Mouse (Mus musculus) urinary bladder, postnatal 25 days (tissue): ENCODE measurements around the gene Hist1h2af.

Source experiments
- DNase-seq: peaks from one replicate; pipeline ENCODE4 v3.0.0; 2022; ENCODE audit warnings: low spot score

Gene Hist1h2af

GRCm38 (mm10) chr13:23533560-23534367 lies at the start of gene Hist1h2af:
Gene Hist1h2af, plus strand, starts transcription at chr13:23533906.
- DNase-seq = peak; percentile 40

DNA sequence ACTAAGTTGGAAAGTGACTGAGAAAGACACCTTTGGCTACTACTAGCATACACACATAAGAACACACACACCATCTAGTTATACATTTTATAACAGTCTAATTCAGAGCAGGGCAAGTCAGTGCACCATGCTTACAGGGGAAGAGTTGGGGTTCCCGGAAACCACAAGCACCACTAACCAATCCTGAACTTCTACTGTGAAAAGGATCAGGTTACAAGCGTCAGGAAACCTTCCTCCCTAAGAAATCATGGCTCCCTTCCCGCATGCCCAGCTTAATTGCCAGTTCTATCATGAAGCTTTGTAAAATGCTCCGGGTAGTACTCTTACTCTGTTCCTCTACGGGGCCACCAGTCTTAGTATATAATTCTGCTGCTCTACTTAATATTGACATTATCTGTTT lies 48.4 kb upstream of the Hist1h2af start:
- no peak for DNase-seq

GRCm38 (mm10) chr13:23488400-23489322 lies 45.0 kb upstream of the Hist1h2af start, which contains the start of gene Btn2a2:
Gene Btn2a2, minus strand, starts transcription at chr13:23488857.
- DNase-seq = peak; percentile 31

- DNase-seq = no peak
Measured at GRCm38 (mm10) chr13:23490863-23491262, 42.8 kb upstream of the Hist1h2af start.

- no peak for DNase-seq
Measured at GRCm38 (mm10) chr13:23491263-23491662, 42.4 kb upstream of the Hist1h2af start.

- DNase-seq = no peak
Measured at GRCm38 (mm10) chr13:23491990-23492389, 41.7 kb upstream of the Hist1h2af start.

- no peak for DNase-seq
Measured at GRCm38 (mm10) chr13:23495526-23495925, 38.2 kb upstream of the Hist1h2af start.

GRCm38 (mm10) chr13:23497656-23498321 lies 35.9 kb upstream of the Hist1h2af start:
- no peak for DNase-seq

GRCm38 (mm10) chr13:23498653-23499052 lies 35.1 kb upstream of the Hist1h2af start:
- DNase-seq = no peak

GRCm38 (mm10) chr13:23499943-23500342 lies 33.8 kb upstream of the Hist1h2af start:
- no peak for DNase-seq

DNA sequence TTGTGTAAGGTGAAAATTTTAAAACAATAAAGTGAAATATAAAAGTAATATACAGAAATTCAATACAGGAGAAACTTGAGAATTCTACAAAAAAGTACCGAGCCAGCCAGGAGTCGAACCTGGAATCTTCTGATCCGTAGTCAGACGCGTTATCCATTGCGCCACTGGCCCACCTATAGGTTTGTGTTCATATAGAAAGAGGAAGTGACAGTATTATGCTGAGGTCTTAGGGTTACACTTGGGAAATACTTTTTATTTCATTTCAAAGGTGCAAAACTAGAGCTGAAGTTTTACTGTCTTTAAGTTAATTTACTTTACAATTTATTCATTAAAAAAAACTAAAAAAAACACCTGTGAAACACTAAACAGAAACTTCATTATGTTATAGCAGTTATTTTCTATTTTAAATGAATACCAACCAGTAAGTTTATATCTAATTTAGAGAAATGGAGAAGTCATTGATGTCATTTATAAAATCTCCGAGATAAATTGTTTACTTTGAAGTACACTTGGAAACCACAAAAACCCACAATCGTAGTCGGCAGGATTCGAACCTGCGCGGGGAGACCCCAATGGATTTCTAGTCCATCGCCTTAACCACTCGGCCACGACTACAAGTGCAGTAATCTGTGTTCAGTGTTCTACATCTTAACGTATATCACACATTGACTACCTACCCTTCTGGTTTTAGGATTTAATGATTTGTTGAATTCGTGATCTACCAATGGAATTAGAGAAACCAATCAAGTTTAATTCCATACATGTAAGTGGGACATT lies 33.1 kb upstream of the Hist1h2af start:
- DNase-seq = no peak

DNA sequence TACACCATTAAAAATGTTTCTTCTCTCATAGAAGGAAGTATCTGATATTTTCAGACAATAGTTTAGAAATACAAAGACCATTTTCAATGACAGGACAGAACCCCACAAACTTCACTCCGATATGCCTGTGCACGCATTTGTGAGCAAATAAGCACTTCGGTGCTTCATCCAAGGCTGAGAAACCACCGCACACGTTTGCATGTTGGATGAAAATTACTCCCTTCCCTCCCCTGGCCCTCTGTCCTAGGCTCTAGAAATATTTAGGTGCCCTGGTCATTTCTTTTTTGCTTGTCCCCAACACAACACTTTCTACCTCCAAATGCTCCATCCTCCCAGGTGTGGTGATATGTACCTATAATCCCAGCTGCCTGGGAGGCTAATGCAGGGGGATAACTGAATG lies 32.2 kb upstream of the Hist1h2af start:
- no peak for DNase-seq

- DNase-seq = no peak
Measured at GRCm38 (mm10) chr13:23502031-23502567, 31.6 kb upstream of the Hist1h2af start.

- no peak for DNase-seq
Measured at GRCm38 (mm10) chr13:23502916-23503315, 30.8 kb upstream of the Hist1h2af start.

DNA sequence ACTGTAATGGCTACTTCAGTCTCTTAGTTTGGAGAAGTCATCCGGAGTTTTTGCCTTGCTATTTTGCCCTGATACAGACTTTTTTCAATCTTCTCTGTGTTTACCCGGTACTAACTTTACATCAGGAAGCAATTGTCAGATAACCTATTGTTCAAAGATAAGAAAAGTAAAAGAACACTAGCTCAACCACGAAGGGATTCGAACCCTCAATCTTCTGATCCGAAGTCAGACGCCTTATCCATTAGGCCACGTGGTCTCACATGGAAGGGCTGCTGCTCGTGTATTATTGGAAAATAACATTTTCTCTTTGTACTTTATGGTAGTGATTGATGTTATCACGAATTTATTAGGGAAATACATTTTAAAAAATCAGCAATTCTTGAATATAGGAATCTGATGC lies 29.9 kb upstream of the Hist1h2af start:
- DNase-seq = peak; percentile 35

DNA sequence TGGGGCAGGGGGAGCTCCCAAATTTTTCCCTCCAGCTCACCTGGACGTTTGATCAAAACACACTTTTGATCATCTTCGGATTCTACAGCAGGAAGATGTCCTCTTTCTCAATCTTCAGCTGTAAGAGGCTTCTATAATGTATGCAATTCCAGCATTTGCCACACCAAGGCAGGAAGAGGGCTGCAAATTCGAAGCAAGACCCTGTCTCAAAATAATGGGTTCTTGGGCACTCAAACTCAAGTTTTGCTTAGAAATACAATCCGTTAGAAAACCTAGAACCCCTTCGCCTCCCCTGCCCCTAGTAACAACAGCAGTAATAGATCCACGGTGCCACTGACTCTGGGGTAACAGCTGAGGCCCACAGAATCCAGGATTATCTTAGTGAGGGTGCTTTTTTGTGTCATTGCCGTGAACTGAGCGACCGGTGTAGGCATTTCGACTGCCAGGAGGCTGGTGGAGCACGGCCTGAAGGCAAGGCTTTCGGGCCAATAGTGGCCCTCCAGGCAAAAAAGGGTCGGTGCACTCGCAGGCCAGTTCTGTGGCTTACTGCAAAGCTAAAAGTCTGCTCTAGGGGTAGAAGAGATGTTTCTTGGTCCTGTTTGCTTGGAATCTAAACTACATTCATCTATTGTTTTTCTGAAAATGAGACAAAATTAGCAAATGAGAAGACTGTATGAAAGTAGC lies 27.9 kb upstream of the Hist1h2af start:
- DNase-seq = no peak

GRCm38 (mm10) chr13:23506351-23506750 lies 27.4 kb upstream of the Hist1h2af start:
- DNase-seq = no peak

- no peak for DNase-seq
Measured at GRCm38 (mm10) chr13:23506819-23507515, 26.7 kb upstream of the Hist1h2af start.

DNA sequence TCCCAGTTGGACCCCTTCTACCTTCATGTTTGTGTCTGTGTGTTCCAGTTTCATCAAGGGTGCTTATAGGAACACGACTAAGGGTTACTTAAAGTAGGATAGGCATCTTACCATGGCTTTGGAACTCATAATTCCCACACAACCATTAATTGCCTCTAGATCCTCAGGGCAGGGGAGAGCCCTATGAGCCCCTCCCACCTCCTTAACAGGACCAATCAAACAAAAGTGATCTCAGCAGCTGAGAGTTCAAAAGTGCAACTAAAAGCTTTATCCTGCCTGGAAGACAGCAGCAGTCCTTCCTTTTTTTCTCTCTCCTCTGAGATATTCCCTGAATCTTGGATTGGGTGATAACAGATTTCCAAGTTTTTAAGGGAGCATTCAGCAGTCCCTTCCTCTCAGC lies 23.6 kb upstream of the Hist1h2af start:
- DNase-seq = no peak

- DNase-seq = no peak
Measured at GRCm38 (mm10) chr13:23513517-23513916, 20.2 kb upstream of the Hist1h2af start.
